Mouse (Mus musculus): ENCODE measurements around the gene Hoxa3.

Gene Hoxa3

DNA sequence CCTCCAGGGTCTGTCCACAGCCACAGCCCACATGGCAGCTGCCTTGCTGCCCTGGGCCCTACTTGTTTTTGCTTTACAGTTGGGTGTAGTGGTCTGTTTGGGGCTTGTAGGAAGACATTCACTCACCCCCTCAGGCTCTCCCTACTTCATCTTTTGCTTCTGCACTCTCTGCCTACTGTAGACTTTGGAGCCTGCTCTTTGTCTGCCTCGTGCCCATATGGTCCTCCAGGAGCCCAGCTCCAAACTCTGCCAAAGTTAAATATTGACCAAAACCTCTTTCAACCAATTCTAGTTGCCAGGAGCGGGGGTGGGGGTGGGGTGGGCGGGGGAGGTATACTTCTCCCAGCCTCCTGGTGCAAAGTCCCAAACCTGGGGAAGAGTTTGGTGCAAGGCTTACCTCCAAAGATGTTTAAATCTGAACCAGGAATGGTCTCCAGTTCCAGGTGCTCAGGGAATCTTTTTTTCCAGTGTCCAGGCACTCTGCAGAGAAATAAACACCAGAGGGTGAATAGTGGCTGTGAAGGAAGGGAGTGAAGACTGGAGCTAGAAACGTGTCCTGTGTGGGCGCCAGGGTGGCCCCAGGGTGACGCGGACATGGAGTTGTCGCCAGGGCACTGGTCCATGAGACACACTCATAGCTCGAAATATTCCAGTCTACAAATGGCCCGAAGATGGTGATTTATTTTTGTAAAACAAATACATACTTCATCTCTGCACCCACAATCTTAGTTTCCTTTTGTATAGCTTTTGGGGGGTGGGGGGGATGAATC, 29.6 kb downstream of the Hoxa3 start:
- no peak for DNase-seq (ENCODE audit: low spot score in 2 of 2)

DNA sequence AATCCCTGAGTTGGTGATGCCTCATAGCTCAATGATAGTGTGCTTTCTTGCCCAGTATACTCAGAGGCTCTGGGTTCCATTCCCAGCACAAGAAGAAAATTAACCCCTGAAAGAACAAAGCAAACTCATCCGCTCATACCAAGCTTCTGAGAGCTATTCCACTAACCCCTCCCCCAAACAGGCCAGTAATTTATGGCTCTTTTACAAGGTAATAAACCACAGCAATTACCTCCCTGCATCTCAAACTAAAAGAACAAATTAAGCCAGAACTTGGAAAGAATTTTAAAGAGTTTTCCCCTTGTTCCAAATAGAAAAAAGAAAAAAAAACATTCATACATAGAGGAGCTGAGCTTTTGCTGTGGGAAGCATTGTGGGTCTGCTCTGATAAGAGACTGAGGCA, 30.3 kb downstream of the Hoxa3 start:
- no peak for DNase-seq (ENCODE audit: low spot score in 2 of 2)

DNA sequence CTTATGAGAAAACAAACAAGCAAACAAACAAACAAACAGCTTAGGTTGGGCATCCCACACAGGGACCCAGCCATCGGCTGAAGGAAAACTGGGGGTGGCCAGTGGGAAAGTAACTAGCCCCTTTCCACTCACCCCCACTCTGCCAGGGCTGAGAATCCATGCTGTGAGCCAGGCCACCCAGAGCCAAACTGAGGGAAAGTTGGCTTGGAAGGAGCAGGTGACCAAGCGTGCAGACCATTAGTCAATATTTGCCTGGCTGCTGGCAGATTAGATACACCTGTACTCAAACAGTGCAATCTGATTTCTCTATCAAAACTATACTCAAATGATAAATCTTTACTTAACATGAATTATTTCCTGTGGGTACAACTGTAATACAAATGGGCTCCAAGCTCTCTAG, 31.1 kb downstream of the Hoxa3 start:
- no peak for DNase-seq (ENCODE audit: low spot score in 2 of 2)

DNA sequence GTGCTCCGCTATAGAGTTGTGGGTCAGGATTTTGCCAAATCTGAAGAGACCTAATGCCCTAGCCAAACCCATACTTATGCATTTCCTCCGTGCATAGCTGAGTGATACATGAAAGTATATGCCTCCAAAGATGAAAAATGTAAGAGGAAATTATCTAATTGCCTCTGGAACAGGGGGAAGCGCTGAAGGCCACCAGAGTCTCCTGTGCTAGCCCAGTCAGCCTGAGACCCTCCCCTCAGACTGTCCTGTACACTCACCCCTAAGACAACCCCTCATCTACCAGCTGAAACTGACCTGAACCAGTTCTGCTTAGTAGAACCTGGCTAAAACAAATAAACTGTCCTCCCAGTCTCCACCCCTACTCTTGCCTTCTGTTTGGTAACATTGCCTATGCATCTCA, 32.4 kb downstream of the Hoxa3 start:
- DNase-seq (ENCODE audit: low spot score in 2 of 2) = no peak

DNA sequence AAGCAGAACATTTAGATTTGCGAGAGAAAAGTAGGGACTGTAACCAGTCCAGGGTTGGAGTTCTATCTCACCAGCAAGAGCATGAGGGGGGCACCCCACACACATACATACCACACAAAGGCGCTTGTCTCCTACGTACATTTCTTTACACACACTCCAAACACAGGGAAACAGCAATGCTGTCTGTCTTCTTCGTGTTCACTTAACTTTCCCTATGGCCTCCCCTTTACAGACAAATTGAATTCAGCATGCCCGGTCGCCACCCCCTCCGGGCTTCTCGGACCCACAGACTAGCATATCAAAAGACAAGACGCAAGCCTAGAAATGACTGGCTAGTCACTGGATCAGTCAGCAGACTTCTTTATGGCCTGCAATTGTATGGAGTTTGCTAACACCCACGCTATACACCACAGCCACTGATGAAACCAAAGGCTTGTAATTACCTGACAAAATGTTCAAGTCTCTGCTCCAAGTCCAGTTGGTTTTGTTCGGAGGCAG, 32.9 kb downstream of the Hoxa3 start:
- DNase-seq (ENCODE audit: low spot score in 2 of 2) = no peak

DNA sequence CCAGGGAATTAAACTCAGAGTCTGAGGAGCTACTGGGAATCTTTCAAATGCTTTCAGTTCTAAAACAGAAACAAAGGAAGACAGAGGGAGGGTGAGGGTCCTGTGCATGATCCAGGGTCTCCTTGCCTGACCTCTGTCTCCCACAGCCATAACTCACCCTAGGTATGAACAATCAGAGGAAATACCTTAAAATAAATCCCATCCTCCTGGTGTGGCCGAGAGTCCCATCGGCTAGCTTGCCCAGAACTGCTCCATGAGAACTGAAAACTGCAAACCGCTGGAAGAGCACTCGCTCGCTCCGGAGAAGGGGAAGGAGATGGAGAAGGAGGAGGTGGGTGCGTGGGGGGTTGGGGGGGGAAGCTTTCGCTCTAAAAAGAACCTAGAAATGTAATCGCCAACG, 33.4 kb downstream of the Hoxa3 start:
- DNase-seq (ENCODE audit: low spot score in 2 of 2) = no peak

DNA sequence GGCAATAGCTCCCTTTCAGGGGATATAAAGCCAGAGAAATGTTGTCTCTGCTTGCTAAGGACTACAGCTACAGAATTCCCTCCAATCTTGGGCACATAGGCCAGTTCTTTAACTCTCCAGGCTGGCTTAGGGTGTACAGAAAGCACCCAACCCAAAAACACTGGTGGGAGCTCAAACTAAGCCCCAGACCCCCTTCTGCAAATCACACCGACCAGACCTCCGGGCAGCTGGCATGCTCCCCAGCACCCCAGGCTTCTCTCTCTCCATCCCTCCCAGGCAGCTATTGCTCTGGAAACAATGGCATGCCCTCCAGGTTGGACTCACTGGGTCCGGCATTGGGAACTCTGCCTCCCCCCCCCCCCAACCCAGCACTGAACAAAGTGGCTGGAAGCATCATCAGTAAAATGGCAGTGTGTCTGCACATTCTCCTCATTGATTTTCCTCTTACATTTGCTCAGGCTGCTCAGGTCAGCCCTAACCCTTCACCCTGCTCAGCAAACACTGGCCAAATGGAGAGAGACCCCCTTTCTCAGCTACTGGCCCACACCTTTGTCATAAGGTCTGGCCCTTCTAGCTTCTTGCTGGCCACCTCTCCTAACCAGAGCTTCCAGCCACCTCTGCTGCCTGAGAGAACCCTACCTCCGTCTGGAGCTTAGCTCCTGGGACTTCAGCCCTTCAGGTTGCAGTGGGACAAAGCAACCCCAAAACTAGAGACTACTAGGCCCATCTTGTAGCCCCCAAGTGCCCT, 34.0 kb downstream of the Hoxa3 start:
- no peak for DNase-seq (ENCODE audit: low spot score in 2 of 2)

DNA sequence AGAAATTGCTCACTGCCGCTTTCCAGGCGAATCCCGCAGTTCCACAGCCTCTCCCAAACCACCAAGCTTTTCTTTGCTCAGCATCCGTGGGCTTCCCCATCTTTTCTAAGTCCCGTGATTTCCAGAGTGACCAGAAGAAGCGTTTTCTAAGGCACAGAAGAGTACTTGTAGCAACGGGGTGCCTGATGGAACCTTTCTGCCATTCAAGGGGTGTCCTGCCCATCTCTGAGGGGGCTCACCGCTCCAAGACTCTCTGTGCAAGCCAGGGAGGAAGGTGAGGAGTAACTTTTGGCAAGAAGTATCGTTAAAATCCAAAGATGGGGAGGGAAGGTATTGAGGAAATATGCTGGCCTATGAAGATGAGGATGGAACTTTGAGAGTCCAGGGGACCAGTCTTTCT, 35.3 kb downstream of the Hoxa3 start:
- no peak for DNase-seq (ENCODE audit: low spot score in 2 of 2)

DNA sequence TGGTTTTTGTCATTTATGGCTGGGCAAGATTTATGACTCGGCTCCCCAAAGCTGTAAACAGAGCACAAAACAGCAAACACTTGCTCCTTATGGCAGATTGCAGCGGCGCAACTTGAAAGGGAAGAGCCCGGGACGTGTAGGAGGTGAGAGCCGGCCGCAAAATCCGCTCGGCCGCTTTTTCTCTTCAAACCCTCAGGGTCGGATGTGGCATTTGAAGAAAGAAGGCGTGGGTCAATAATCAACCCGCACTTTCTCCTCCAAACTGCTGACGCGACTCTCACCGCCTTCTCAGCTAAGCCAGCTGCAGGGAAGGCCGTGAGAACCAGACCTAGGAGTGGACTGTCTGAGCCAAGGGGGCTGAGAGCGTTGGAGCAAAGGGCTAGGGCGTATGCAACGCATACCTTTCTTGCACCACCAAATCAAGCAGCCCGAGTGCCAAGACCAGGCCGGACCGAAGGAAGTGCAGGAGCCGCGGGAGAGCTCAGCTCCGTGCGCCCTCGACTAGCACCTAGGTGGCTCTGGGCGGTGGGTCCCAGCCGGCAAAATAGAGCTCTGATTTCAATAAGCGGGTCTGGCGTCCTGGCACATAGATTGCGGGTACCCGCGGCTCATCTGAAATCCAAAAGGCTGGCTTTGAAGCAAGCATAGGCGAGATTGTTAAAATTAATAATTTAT, 35.9 kb downstream of the Hoxa3 start, which contains the start of gene 5730596B20Rik:
5730596B20Rik (plus strand) TSS at position 438 of the 675 bp plus-strand sequence.
- DNase-seq (ENCODE audit: low spot score in 2 of 2) = no peak

DNA sequence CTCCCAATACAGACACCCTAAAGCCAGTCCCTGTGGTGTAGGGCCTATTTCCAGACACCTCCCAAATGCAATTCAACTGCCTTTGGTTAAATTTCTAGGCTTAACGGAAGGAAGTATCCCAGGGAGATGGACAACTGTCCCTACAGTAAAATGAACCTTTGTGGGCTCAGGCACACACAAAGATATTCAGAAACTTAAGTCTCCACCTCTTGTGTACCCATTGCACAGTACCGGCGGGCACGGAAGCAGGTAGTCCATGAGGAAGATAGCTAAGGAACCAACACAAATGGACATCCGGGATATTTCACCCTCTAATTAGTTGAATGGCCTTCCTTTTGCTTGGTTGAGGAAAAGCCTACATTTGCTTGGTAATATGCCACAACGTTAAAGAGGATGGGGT, 36.7 kb downstream of the Hoxa3 start:
- no peak for DNase-seq (ENCODE audit: low spot score in 2 of 2)

DNA sequence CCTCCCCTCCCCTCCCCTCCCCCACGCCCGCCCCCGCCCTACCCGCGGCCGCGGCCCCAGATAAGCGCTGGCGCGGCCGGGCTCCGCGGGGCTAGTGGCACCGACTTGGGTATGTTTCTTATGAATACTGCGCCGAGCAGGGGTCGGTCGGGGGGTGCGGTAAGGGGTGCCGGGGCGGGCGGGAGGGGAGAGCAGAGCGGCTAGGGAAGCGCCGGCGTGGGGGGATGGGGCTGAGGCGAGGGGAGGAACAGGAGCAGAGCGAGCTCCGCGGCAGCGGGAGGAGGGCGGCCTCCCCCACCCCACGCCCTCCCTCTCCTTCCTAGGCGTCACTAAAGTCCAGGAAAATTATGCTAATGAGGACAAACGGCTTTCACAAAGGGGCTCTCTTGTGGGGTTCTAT, 37.3 kb downstream of the Hoxa3 start:
- no peak for DNase-seq (ENCODE audit: low spot score in 2 of 2)

DNA sequence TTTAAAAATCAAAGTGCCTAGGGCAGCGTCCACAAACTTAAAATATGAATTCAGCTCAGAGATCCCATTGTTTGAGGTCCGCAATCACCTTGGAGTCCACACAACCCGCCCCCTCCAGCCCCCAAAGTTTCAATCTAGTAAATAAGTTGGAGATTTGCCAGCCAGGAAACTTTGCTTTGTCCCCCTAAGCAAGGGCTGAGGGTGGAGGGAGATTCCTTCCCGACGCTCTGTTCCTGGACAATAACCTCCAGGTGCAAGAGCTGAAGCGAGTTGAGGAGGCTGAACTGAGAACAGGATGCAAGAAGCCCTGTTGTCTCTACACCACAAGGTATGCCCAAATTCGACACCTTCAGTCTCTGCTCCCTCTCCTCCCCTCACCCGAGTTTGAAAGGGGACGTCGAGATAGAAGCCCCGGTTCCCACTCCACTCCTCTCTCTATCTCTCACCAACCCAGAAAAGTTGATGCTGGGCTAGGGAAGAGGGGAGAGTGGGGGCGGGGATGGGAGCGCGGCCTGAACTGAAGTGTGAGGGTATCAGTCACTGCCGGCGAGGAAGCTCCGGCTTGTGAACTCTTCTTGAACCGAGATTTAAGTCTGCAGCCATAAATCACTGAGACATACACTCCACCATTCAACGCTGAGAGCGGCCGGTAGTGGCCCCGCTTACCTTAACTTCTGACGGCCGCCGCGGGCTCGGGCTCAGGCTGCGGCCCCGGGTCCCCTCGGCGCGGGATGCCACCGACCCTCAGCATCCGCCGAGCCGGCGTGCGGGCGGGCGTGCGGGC, 38.0 kb downstream of the Hoxa3 start:
- DNase-seq (ENCODE audit: low spot score in 2 of 2) = no peak

DNA sequence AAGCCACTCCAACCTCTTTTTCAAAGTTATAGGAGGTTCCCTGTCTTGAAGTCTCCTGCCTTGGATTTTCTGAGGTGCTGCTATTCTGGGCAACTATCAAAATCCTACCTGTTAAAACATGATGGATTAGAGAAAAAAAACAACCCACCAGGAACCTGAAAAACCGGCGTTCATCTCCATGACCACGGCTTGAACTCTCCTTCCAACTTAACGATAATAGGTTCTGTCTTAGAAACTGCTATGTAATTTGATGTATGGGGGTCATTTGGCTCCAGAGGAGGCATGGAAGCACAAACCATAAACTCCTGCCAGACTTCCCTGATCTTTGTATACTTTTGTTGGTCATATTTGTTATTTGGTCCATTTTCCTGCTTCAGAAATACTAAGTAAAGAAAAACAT, 39.5 kb downstream of the Hoxa3 start:
- DNase-seq (ENCODE audit: low spot score in 2 of 2) = no peak

DNA sequence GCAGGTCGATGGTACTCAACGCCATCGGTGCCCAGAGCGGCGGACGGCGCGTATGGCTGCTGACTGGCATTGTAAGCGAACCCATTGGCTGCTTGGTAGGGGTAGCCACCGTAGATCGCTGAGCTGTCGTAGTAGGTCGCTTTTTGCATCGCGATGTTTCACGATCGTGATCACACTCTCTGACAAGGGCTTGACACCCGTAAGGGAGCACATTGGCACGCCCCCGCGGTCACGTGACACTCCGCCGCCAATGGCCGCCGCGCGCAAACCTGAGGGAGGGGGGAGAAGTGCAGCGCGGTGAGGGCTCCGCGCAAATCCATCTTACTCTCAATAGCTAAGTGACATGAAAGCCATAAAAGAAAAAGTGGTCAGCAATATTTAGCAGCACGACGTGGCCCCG, 40.6 kb downstream of the Hoxa3 start:
- no peak for DNase-seq (ENCODE audit: low spot score in 2 of 2)

DNA sequence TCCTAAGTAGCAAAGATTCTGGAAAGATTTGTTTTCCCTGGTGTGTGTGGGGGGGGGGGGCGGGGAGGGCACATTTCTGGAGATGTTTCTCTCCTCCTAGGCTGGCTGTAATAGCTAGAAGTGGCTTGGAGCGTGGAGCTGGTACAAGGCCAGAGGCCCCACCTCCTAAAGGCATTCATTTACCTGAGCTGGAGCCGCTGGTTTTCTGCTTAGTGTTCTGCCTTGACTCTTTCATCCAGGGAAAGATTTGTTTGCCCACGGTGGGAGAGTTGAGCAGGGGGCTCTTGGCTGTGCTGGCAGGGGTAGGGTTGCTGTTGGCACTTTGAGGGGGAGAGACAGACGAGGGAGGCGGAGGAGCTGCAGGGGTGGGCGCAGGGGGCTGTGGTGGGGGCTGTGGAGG, 41.2 kb downstream of the Hoxa3 start:
- no peak for DNase-seq (ENCODE audit: low spot score in 2 of 2)

DNA sequence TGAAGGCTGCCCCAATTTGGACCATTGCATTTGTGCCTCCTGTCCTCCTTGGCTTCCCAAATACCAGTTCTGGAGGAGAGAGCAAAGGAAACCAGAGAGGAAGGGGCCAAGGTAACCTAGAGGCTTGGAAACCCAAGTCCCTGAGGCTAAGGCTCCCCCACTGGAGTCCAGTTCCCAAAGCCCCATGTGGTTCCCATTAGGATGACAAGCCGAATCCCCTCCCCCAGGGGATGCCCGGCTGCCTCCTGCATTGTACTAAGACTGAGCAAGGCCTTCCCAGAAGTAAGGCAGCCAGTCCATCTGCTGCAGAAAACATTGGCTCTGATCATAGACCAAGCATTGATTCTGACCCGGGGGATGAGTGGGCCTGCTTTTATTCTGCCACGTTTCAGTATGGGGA, 41.8 kb downstream of the Hoxa3 start:
- DNase-seq (ENCODE audit: low spot score in 2 of 2) = no peak

DNA sequence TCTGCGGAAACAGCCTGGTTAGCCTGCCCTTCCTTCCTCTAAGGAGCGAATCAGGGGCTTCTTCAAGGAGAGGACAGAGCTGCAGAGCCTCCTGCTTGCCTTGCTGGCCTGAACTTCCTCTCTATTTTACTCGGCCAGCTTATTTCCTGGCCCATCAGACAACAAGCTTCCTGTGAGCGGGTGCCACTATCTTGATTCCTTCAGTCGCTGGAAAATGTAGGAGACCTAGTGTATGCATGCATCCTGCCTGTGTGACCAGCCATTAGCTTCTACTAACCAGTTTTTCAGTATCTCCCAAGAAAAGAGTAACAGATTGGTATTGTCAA, 42.3 kb downstream of the Hoxa3 start:
- DNase-seq (ENCODE audit: low spot score in 2 of 2) = no peak

DNA sequence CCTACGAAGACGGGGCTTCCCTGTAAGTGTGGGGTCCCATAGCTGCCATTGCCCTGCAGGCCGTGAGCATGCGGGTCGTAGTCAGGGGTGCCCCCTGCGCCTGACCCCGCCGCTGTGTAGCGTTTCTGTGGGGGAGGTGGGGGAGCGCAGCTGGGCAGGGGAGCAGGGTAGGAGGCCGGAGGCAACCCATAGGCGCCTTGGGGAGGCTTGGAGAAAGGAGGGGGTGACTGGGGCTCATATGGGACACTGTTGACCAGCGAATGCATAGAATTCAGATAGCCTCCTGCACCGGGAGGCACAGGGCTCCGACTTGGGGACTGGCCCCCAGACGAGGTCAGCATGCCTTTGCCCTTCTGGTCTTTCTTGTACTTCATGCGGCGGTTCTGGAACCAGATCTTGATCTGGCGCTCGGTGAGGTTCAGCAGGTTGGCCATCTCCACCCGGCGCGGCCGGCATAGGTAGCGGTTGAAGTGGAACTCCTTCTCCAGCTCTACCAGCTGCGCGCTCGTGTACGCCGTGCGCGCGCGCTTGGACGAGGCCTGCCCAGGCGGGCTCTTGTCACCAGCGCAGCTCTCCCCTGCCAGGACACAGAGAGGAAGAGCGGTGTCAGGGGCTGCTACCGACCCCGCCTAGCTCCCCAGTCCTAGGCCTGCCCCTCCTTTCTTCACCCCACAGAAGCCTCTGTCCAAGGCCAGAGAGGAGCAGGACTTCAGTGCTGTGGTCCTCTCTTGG, 42.8 kb downstream of the Hoxa3 start:
- no peak for DNase-seq (ENCODE audit: low spot score in 2 of 2)

DNA sequence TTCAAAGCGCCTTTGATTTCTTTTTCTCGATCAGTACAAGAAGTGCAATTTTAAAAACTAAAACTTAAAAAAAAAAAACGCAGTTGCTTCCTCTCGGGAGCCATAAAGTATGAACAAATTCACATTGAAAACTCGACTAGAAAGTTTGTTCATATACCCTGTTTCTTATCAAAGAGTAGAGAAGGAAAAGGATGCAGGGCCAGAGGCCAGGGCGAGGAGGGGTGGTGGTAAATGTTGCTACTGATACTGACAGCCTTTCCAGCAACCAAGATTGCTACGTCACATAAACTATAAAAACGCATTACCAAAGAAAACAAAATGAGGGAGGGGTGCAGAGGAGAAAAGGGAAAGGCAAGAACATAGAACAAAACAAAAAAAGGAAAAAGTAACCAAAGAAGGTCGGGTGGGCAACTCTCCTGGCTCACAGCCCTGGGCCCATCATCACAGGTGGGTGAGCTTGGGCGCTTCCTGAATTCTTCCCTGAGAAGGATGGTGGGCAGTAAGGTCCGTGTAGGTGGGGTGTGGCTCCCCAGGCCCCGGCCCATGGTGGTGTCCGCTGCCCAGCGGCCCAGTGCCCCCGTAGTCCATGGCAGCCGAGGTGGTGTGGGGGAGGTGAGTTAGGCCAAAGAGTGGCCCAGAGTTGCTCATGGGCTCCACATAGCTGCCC, 43.5 kb downstream of the Hoxa3 start:
- DNase-seq (ENCODE audit: low spot score in 2 of 2) = no peak

DNA sequence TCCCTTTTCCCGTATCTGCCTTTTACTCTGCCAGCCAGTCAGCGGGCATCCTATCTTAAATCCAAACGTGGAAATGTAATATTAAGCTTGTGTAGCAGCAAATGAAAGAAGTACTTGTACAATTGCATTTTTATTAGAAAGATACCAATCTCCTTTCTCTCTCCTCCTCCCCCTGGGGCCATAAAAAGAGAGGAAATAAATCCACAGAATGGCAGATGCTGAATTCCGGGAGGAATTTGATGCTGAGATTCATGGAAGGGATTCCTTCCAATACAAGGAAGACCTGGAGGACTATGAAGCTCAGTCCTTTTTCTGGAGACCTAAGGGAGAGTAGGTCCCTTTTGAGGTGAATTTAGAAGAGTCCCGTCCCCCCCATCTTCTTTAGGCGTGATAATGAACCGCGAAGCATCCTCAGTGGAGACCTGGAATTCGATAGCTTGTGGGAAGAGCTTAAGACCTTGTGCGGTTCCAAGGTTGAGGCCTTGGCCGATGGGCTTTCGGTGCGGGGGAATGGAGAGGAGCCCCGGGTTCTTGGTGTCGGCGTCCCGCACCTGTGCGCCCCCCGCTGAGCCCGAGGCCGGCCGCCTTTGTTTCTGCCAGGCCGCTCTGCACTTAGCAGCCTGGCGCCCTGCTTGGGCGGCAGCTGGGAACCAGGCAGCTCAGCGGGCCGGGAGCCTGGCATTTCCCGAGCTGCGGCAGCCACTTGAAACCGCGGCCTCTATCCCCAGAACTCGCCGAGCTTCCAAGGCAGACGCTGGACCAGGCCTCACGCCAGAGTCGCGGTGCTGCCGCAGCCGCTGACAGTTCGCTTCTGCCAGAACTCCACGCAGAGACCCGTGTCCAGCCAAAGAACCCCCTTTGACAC, 44.7 kb downstream of the Hoxa3 start:
- DNase-seq (ENCODE audit: low spot score in 2 of 2) = no peak
